Mouse (Mus musculus) testis, adult 2 months (tissue): ENCODE measurements around the gene Gm13288. TPM values are rescaled to one million over a fixed set of nuclear protein-coding genes. Genes with fewer than 3 reads are reported as not detected.

Experiments
- H3K27ac ChIP-seq: fragments of 200-500 bp; 2 replicates; pipeline ENCODE4 v1.5.1; 2012; ENCODE audit warnings: low read depth, low read length; ENCODE audit not compliant: control insufficient read depth, insufficient read depth
- H3K27me3 ChIP-seq: fragments of 200-500 bp; 2 replicates; pipeline ENCODE4 v1.6.1; 2012; ENCODE audit warnings: mild to moderate bottlenecking, low read length, moderate library complexity; ENCODE audit not compliant: control insufficient read depth, insufficient read depth
- H3K36me3 ChIP-seq: fragments of 200-500 bp; 2 replicates; pipeline ENCODE4 v1.6.1; 2012; ENCODE audit warnings: mild to moderate bottlenecking, low read length; ENCODE audit not compliant: control insufficient read depth, insufficient read depth
- H3K4me1 ChIP-seq: fragments of 200-500 bp; 2 replicates; pipeline ENCODE4 v1.6.1; 2012; ENCODE audit warnings: low read length; ENCODE audit not compliant: control insufficient read depth, insufficient read depth
- H3K4me3 ChIP-seq: fragments of 200-500 bp; 2 replicates; pipeline ENCODE4 v1.5.1; 2012; ENCODE audit warnings: low read depth, mild to moderate bottlenecking, low read length, moderate library complexity, mixed read lengths; ENCODE audit not compliant: control insufficient read depth
- CTCF ChIP-seq: fragments of 200-500 bp; IDR thresholded peaks from 2 replicates; pipeline ENCODE4 v1.5.1; 2012; ENCODE audit warnings: low read depth, mild to moderate bottlenecking, inconsistent platforms, low read length, moderate library complexity; ENCODE audit not compliant: control insufficient read depth, insufficient read depth, insufficient replicate concordance
- POLR2A ChIP-seq: fragments of 200-500 bp; IDR thresholded peaks from 2 replicates; pipeline ENCODE4 v1.6.1; 2012; ENCODE audit warnings: low read depth, mild to moderate bottlenecking, inconsistent platforms, low read length, moderate library complexity; ENCODE audit not compliant: control insufficient read depth
- polyA plus RNA-seq: library from polyadenylated mRNA; depleted of rRNA; stranded (reverse); fragments of >200 nt; gene quantifications from 2 replicates; pipeline ENCODE4 v1.2.3, GENCODE M21; 2012; rRNA removed

The Gm13288 gene
- polyA plus RNA-seq, 1 experiment: not detected

DNA sequence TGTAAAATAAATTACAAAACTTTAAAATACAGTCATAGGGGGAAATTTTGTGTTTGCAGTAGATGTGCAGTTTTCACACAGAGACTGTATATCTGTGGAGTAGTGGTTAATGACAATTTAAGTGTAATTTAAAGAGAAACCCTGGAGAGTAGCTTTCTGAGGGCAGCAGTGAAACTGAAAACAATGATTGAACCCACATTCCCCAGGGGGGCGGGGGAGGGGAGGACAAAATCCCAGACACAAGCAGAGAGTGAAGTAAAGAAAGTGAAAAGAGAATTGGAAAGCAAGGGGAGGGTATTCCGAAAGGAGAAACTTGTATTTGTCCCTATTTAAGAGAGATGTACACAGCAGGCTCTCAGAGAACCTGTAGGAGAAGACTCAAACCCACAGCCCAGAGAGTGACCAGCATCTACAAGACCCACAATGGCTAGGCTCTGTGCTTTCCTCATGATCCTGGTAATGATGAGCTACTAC lies 36.1 kb downstream of the Gm13288 start, which contains the start of gene Ifna4:
TSS of gene Ifna4 (plus strand) at position 424 of the 474 bp plus-strand sequence.
- H3K27me3 ChIP-seq: no peaks in the 10 kb centered on the region
- H3K4me3 ChIP-seq: no peak within 1 kb of the TSS

DNA sequence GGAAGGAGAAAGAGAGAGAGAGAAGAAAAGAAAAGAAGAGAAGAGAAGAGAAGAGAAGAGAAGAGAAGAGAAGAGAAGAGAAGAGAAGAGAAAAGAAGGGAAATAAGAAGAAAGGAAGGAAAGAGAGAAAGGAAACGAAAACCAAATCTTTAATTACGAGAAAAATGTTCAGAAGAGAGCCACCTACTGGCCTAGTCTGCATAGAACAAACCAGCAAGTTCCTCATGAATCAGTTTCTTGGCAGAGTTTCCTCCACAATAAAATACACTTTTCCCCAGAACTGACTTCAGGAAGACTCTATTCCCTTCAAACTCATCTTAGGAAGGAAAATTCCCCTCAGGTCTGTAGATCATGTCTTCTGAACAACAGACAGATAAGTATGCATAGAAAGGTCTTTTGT lies 40.0 kb downstream of the Gm13288 start:
- Histone ChIP-seq H3K27ac (no peak overlapping the region), H3K4me3 (no peak overlapping the region), H3K4me1 (no peaks in the 10 kb centered on the region), H3K36me3 (no peaks in the 10 kb centered on the region), H3K27me3 (no peaks in the 10 kb centered on the region)
- TF ChIP-seq CTCF (no peak), POLR2A (no peak)

More for the DNA sequence above, 36.1 kb downstream of the Gm13288 start, which contains the start of gene Ifna4:
- TF ChIP-seq CTCF: no peak
- no peak for TF ChIP-seq POLR2A
- H3K27ac ChIP-seq: no peak within 1 kb of the TSS
- no peaks in the 10 kb centered on the region for H3K4me1 ChIP-seq
- H3K36me3 ChIP-seq: no peaks in the 10 kb centered on the region

DNA sequence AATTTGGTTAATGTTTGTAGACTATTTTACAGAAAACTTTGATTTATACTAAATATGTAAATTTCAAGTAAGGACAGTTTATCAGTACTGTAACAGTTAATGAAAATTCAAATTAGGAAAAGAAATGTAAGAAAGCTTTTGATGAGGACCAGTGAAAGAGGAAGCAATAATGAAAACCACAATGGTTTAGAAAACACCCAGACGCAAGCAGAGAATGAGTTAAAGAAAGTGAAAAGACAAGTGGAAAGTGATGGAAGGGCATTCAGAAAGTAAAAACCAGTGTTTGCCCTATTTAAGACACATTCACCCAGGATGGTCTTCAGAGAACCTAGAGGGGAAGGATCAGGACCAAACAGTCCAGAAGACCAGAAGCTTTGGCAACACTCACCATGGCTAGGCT lies 44.4 kb downstream of the Gm13288 start, which contains the start of gene Ifna1:
TSS of gene Ifna1 (plus strand) at position 390 of the 400 bp plus-strand sequence.
- H3K4me1 ChIP-seq: no peaks in the 10 kb centered on the region
- H3K27me3 ChIP-seq: no peaks in the 10 kb centered on the region
- TF ChIP-seq CTCF: no peak
- TF ChIP-seq POLR2A: no peak
- H3K4me3 ChIP-seq: no peak within 1 kb of the TSS
- H3K36me3 ChIP-seq: no peaks in the 10 kb centered on the region
- no peak within 1 kb of the TSS for H3K27ac ChIP-seq

DNA sequence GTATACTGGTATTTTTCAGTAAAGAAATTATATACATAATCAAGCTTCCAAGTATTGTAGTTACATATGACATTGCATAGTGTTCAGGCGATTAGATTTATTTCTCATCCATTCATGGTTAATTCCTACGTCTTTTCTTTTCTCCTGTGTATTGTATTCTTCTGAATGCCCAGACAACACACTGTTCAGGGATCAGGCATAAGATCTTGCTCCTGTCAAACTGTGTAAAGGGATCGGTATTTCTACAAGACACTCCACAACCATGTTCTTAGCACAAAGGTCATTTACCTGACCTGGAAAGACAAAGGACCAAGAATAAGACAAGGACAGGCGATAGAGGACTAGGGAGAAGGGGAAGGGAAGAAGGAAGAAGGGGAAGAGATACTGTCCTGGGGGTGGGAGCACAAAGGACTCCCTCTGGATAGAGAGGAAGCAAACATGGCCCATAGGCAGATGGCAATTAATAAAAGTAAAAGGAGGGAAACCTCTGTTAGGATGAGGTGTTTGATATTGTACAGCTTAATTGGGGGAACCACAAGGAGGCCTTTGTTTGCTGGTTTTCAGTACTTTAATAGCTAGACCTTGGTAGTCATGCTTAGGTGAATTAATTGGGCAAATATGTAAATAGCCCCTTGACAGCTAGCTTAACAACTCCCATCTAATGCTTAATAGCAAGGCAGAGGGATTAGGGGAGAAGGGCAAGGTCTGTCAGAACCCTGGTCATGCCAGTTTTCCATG lies 45.9 kb downstream of the Gm13288 start:
- Histone ChIP-seq H3K27ac (no peak overlapping the region), H3K27me3 (no peaks in the 10 kb centered on the region), H3K36me3 (no peaks in the 10 kb centered on the region), H3K4me1 (no peaks in the 10 kb centered on the region), H3K4me3 (no peak overlapping the region)
- TF ChIP-seq POLR2A (no peak), CTCF (no peak)

Other genes starting within 250 kb of the Gm13288 start
- not detected in 2 replicates for gene Ifna15, start 247.3 kb upstream of the Gm13288 start, polyA plus RNA-seq
- not detected in 2 replicates for gene Ifna14, start 233.7 kb upstream of the Gm13288 start, polyA plus RNA-seq
- not detected in 2 replicates for gene Ifna9, start 213.1 kb upstream of the Gm13288 start, polyA plus RNA-seq
- gene Ifna12, start 202.2 kb upstream of the Gm13288 start, polyA plus RNA-seq: not detected in 2 replicates
- not detected in 2 replicates for gene C87499, start 171.1 kb upstream of the Gm13288 start, polyA plus RNA-seq
- not detected in 2 replicates for gene Ifna13, start 161.1 kb upstream of the Gm13288 start, polyA plus RNA-seq
- gene Ifna16, start 128.6 kb upstream of the Gm13288 start, polyA plus RNA-seq: not detected in 2 replicates
- gene Ifna2, start 121.6 kb upstream of the Gm13288 start, polyA plus RNA-seq: not detected in 2 replicates
- gene Ifnab, start 114.2 kb upstream of the Gm13288 start, polyA plus RNA-seq: 0.38 and 0.62 TPM in 2 replicates
- 1.1 and 1.7 TPM in 2 replicates for gene Gm26566, start 83.7 kb upstream of the Gm13288 start, polyA plus RNA-seq
- gene Klhl9, start 83.1 kb upstream of the Gm13288 start, polyA plus RNA-seq: 5.4 TPM in 2 replicates
- not detected in 2 replicates for gene Gm13271, start 50.7 kb upstream of the Gm13288 start, polyA plus RNA-seq
- gene Gm13283, start 45.4 kb upstream of the Gm13288 start, polyA plus RNA-seq: not detected in 2 replicates
- gene Gm13290, start 31.7 kb upstream of the Gm13288 start, polyA plus RNA-seq: not detected in 2 replicates
- gene Gm13289, start 28.6 kb upstream of the Gm13288 start, polyA plus RNA-seq: not detected in 2 replicates
- gene Gm13272, start 25.7 kb upstream of the Gm13288 start, polyA plus RNA-seq: not detected in 2 replicates
- not detected in 2 replicates for gene Ifnz, start 23.4 kb upstream of the Gm13288 start, polyA plus RNA-seq
- not detected in 2 replicates for gene Gm13276, start 19.8 kb upstream of the Gm13288 start, polyA plus RNA-seq
- gene Gm13277, start 16.9 kb upstream of the Gm13288 start, polyA plus RNA-seq: not detected in 2 replicates
- not detected in 2 replicates for gene Gm13278, start 14.0 kb upstream of the Gm13288 start, polyA plus RNA-seq
- gene Gm13275, start 11.0 kb upstream of the Gm13288 start, polyA plus RNA-seq: not detected in 2 replicates
- not detected in 2 replicates for gene Gm13279, start 8.1 kb upstream of the Gm13288 start, polyA plus RNA-seq
- gene Gm13285, start 5.9 kb upstream of the Gm13288 start, polyA plus RNA-seq: not detected in 2 replicates
- gene Gm13287, start 2.3 kb upstream of the Gm13288 start, polyA plus RNA-seq: not detected in 2 replicates
- not detected in 2 replicates for gene Ifna7, start 10.7 kb downstream of the Gm13288 start, polyA plus RNA-seq
- not detected in 2 replicates for gene Ifna11, start 14.4 kb downstream of the Gm13288 start, polyA plus RNA-seq
- not detected in 2 replicates for gene Ifna6, start 21.9 kb downstream of the Gm13288 start, polyA plus RNA-seq
- gene Ifna5, start 30.0 kb downstream of the Gm13288 start, polyA plus RNA-seq: not detected in 2 replicates
- gene Ifna4, start 36.3 kb downstream of the Gm13288 start, polyA plus RNA-seq: not detected in 2 replicates
- gene Ifna1, start 44.6 kb downstream of the Gm13288 start, polyA plus RNA-seq: not detected in 2 replicates
- not detected in 2 replicates for gene Ifne, start 74.7 kb downstream of the Gm13288 start, polyA plus RNA-seq